Mouse (Mus musculus) heart, postnatal 25 days (tissue): ENCODE results near the gene Cttnbp2nl. TPM values are rescaled to one million over a fixed set of nuclear protein-coding genes. Genes with fewer than 3 reads are reported as not detected.
A peak's percentile ranks its signal among the peaks of the same experiment; 100 is the strongest.

ENCODE experiments used
- DNase-seq: peaks from one replicate; pipeline ENCODE4 v3.0.0; 2022; ENCODE audit warnings: low spot score
- intact Hi-C: fragments of 180-260 bp; cut with DNase I; formaldehyde crosslinking; loops from one replicate; pipeline ENCODE4 v1.15.1; 2025
- total RNA-seq, 2 experiments: library from RNA; stranded (reverse); gene quantifications; 2 replicates each; pipeline ENCODE4 v1.2.3; 2021

Gene Cttnbp2nl
- total RNA-seq, 2 experiments from 2014 or later = 18.9 to 20.1 TPM

DNA sequence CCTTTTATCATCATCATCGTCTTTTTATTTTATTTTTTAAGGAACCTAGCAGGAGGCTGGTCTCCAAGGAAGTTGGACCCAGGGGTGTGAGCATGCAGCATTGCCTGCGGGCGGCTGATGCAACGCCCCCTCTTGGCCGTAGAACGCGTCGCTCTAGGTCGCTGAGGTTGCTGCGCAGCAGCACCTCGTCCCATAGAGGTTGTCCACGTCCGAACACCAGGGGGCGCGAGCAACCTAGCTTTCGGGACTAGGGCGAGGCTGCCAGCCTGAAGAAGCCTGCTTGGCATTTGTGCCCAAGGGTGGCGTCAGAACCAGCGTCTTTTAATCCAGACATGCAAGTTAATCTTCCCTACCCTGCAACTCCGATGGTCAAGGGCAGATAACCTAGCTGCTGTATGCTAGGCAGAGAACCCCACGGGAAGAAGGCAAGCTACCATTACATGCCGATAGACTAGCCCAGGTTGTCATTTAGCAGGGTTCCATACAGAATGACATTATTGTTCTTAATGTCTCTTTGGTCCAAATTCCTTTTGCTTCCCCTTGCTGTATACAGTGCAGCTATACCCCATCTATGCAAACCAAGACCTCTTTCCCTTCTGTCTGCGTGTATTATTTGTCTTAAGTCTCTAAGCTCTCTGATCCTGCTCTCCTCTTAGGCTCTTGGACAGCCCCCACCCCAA is 60.1 kb downstream of the Cttnbp2nl start:
- peak; percentile 77 for DNase-seq
- intact Hi-C loops = loop anchor here (1.0 to 10.0 kb wide), 2 partner anchors 66 to 172 kb away; no protein-coding TSS in a partner anchor

- no peak for DNase-seq
Observed at GRCm38 (mm10) chr3:104991703-104992102, 61.2 kb downstream of the Cttnbp2nl start.

DNA sequence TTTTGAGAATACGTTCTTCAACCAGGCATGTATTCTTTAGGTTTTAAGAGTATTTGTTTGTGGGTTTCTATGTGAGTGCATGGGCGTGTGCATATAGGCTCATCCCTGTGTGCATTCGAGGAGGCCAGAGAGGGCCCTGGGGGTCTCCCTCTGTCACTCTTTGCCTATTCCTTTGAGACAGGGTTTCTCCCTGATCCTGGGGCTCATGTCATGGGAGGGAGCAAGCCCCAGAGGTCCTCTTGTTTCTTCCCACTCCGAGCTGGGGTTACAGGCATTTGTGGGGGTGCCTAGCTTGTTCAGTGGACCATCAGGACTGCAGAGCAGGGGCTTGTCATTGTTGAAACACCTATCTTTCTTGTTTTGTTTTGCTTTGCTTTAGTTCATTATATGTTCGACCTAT is 65.1 kb downstream of the Cttnbp2nl start:
- intact Hi-C loops = no loop called here
- DNase-seq = no peak

More at GRCm38 (mm10) chr3:104991703-104992102, 61.2 kb downstream of the Cttnbp2nl start:
- intact Hi-C loops = loop anchor here (1.0 to 10.0 kb wide), 2 partner anchors 68 to 173 kb away; no protein-coding TSS in a partner anchor

DNA sequence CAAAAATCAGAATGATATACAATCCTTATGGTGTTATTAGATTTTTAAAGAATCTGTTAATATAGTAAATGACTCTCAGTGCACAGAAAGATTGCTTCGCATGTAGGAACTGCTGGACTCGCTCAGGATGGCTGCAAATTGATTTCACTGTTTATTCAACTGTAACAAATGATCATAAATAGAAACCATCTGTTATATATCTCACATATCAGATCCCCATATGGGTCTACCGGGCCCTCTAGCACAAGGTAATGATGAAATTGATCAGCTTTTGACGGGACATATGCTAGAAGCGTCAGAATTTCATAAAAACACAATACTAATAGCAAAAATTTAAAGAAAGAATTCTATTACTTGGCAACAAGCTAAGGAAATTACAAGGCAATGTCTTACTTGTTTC is 73.2 kb downstream of the Cttnbp2nl start:
- intact Hi-C loops = no loop called here

DNA sequence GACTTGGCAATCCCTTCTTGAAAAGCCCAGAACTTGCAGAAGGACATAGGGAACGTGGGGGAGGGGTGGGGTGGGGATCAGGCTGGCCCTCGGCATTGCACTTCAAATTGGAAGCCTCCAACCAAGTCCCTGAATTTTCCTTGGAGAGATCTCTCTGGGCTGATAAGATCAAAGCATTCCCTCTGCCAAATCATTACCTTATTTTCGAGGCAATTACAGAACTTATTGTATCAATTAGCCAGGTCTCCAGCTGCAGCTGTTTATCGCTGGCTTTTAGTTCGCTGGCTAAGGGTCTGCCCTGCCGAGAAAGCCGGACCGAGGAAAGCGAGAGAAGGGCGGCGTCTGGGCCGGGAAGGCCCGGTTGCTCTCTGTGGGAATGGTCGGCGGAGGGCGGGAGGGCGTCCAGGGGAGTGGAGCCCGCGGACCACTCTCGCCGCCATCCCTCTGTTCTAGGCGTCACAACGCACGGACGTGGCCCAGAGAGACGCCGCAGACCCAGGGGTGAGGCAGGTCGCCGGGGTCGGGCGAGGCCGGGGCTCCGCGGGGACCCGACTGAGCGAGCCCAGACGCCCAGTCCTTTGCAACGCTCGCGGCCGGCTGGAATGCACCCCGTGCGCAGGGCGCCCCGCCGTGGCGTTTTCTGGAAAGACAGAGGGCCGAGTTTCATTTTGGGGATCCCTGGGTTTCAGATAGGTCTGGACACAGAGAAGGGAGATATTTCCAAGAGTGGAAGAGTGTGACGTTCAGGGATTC is 85.2 kb downstream of the Cttnbp2nl start:
- peak; percentile 84 for DNase-seq
- intact Hi-C loops = loop anchor here (2.0 to 5.0 kb wide), 3 partner anchors 70 to 253 kb away; no protein-coding TSS in a partner anchor

More for the DNA sequence above, 73.2 kb downstream of the Cttnbp2nl start:
- no peak for DNase-seq

DNA sequence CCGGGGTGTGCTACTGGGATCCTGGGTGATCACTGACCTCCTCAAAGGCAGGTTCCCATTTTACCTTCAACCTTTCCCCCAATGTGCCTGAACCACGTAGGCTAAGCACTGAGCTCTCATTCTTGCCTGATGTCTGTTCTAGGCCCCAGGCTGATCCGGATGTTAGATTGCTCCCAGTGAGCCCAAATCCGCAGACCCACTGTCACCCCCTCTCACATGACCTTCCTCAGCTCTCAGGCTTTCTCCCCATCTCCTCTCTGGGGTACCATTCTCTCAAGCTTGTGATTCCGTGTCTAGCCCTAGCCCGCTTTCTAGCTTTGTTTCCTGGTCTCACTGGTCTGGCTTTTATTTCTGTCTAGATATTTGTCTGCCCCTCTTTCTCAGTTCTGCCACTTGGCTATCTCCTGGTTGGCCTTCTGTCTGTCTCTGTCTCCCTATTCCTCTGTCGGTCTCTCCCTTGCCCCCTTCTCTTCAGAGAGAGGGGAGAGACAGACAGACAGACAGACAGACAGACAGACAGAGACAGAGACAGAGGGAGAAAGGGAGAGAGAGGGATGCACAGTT is 86.9 kb downstream of the Cttnbp2nl start:
- no peak for DNase-seq
- intact Hi-C loops = loop anchor here (2.0 to 5.0 kb wide), 3 partner anchors 69 to 251 kb away; no protein-coding TSS in a partner anchor

- intact Hi-C loops = loop anchor here (5.0 kb wide), 2 partner anchors 68 to 193 kb away; no protein-coding TSS in a partner anchor
- no peak for DNase-seq
Observed at GRCm38 (mm10) chr3:104965070-104965855, 87.7 kb downstream of the Cttnbp2nl start.

DNA sequence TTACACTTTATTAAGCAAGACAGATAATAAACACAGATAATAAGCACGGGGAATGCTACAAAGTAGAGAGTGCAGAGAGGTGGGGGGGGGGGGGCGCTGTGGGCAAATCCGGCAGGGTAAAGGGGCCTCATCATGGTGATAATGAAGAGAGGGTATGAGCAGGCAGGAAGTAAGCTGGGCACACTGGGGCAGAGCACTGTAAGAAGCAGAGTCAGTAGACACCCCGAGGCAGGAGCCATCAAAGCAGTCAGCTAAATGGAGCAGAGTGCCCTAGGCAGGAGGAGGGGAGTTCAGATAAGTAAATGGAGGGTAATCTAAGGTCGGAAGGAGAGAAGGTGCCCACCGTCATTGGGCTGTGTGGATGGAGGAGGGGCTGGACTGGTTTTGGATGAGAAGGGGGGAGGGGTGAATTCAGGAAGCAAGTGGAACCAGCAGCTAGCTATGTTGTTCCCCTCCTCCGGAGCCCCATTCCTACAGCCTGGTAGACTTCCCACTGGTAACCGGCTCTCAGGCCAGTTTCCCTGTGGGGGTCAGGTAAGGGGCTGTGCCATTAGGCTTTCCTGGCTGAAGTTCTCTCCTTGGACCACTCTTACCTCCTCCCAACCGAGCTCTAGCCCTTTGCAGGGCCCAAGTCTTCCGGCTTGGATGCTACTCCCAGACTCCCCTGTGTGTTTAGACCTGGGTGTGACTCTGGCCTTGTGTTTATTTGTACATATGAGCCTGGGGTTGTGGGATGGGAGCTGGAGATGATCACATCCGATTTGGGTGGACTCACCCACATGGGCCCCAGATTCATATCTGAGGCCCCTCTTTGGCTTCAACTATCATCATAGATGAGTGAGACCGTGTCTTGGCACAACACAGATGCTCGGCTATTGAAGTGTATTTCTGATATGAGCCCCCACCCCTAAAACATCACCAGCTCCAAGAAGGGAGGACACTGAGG is 89.3 kb downstream of the Cttnbp2nl start:
- intact Hi-C loops = no loop called here
- DNase-seq = no peak

- intact Hi-C loops = no loop called here
Observed at GRCm38 (mm10) chr3:104962866-104963265, 90.1 kb downstream of the Cttnbp2nl start.

DNA sequence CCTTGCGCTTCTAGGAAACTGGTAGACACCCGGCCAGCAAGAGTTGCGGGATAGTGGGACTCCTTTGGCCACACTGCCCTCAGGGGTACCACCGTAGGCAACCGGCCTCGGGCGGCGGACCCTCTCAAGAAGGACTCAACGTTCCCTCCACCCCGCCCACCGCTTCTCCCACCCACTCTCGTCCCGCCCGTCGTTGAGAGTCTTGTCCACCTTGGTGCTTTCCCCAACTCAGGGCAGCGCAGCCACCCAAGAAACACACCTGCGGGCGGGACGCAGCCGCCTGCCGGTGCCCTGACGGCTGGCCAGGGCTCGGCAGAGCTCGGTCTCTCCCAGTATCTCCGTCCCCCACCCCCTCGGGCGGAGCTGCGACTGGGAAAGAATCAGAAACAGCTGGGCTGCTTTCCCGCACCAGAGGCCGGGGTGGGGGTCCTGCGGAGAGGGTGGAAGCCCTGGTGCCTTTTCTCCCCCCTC is 90.8 kb downstream of the Cttnbp2nl start:
- intact Hi-C loops = no loop called here
- DNase-seq = no peak

More at GRCm38 (mm10) chr3:104962866-104963265, 90.1 kb downstream of the Cttnbp2nl start:
- no peak for DNase-seq

GRCm38 (mm10) chr3:104961066-104962059 is 91.6 kb downstream of the Cttnbp2nl start, which contains the start of gene Wnt2b:
Wnt2b (minus strand) TSS chr3:104961921.
- no peak for DNase-seq
- intact Hi-C loops = no loop called here

GRCm38 (mm10) chr3:104960026-104961000 is 92.6 kb downstream of the Cttnbp2nl start:
- intact Hi-C loops = no loop called here
- DNase-seq = no peak

DNA sequence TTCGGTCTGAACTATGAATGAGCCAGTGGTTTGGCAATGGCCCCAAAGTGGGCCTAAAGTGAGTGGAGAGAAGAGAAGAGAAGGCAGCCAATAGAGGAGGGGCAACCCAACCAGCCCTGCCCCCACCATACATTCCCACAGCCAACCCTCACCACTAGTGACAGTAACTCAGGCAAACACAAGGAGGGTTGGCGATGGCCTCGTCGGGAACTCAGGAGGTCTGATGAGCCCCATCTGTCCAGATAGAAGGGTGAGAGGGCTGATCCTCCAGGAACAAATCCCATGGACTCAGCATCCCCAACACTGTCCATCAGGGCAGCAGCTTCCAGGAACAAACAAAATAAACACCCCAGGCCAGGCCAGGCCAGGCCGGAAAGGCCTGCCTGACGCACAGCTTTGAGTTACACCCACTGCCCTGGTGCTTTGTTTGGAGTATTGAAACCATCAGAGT is 96.8 kb downstream of the Cttnbp2nl start:
- no peak for DNase-seq

GRCm38 (mm10) chr3:104954551-104954950 is 98.4 kb downstream of the Cttnbp2nl start:
- DNase-seq = no peak
- intact Hi-C loops = no loop called here

More for the DNA sequence above, 96.8 kb downstream of the Cttnbp2nl start:
- intact Hi-C loops = no loop called here

DNA sequence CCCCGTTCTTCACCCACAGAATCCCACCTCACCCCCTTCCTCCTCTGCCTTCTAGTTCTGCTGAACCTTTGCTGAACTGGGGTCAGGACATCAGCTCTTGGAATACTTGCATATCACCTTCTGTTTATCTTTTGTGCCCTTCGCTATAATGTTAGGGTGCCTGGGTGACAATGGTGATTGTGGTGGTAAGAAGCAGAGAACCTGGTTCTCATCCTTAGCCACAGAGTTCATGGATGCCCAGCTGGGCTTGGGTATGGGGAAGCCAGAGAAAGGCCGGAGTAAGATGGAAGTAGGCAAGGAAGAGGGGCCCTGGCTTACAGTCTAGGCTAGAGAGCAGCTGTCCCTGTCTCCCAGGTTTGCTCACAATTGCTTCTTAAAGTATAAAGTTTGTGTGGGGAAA is 98.8 kb downstream of the Cttnbp2nl start:
- DNase-seq = no peak
- intact Hi-C loops = no loop called here
